Mouse (Mus musculus) splenic B cell, adult 2 months (primary cell): ENCODE data around the gene Erv3.

Experiments
- DNase-seq: peaks from one replicate; pipeline ENCODE4 v3.0.0-alpha.2; 2011; ENCODE audit warnings: low read depth, low spot score
- H3K27me3 ChIP-seq: 2 replicates; pipeline ENCODE4 v1.6.1; 2012; ENCODE audit warnings: mild to moderate bottlenecking, low read length, moderate library complexity, mixed read lengths; ENCODE audit not compliant: control insufficient read depth, poor library complexity, insufficient read depth, severe bottlenecking
- H3K36me3 ChIP-seq: 2 replicates; pipeline ENCODE4 v1.6.1; 2012; ENCODE audit warnings: mild to moderate bottlenecking, low read length, moderate library complexity, mixed read lengths; ENCODE audit not compliant: control insufficient read depth, poor library complexity, insufficient read depth, severe bottlenecking

The Erv3 gene

DNA sequence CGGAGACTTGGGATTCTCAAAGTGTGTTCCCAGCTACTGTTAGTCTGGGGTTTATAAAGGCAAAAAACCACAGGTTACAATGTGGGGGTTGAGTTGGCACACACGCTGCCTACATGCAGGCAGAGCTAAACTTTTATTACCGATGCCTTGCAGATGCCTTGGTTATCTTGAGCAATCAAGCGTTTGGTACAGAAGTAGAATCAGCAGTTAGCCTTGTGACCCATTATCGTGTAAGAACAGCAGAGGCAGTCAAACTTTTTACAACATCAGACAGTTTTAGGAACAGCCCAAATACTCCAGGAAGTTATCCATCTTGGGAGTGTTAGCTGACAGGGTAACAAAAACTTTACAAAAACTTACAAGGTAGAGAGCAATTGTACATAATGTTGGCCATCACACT, at the start of gene Erv3:
Gene Erv3 (minus strand): TSS at position 27 of the 400 bp plus-strand sequence.
- Histone ChIP-seq H3K27me3 (no peaks in the 10 kb centered on the region), H3K36me3 (no peaks in the 10 kb centered on the region)
- DNase-seq = no peak

DNA sequence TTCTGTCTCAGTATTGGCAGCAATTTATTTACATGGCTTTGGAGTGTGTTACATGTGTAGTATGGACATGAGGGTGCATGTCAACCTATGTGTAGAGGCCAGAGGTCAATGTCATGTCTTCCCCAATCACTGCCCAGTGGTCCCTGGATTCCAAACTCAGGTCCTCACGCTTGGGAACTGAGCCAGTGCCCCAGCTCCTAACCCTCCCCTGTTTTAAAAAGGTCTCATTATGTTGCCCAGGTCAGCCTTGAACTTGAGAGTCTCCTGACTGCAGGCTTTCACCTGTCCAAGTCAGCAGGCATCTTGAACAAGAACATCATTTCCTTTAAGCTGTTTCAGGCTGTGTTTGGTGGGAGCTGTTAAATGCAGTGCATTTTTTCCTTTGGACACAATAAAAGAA, 49.4 kb upstream of the Erv3 start:
- H3K36me3 ChIP-seq = no peaks in the 10 kb centered on the region
- H3K27me3 ChIP-seq = no peaks in the 10 kb centered on the region
- DNase-seq = no peak

DNA sequence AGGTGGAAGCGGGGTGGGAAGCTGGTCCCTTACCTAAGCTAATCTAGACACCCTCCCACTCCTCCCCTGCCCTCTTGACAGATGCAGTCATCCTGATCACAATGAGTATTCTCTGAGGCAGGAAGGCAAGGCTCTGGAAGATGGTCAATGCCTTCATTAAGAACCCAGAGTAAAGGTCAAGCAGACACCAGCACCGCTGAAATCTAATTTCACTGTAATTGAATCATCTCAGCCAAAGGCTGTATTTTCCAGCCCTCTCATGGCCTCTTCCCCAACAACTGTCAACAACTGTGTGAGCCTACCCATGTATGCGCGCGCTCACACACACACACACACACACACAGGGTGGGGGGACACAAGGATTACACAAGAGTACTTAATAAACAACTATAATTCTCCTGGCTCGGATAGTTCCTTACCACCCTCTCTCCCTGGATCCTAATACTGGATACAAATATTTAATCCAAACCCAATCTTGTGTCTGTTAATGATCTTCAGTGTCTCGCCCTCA, 48.9 kb upstream of the Erv3 start:
- Histone ChIP-seq H3K27me3 (no peaks in the 10 kb centered on the region), H3K36me3 (no peaks in the 10 kb centered on the region)
- no peak for DNase-seq

DNA sequence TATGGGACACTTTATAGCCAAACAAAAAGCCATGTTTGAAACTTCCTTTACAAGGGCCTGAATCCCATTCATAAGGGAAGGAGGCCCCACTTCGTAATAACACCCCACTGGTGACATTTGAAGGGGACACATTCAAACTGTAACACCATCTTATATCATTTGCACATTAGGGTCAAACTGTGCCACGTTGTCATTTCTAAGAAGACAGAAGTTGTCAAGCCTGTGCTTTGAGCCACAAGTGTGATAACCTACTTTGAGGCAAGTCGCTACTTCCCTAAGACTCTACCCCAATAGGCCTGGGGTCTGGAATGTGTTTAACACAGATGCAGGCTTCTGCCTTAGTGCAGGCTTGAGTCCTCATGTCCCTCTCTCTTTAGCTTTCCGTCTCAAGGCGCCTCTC, 47.8 kb upstream of the Erv3 start:
- no peak for DNase-seq
- H3K27me3 ChIP-seq = no peaks in the 10 kb centered on the region
- no peaks in the 10 kb centered on the region for H3K36me3 ChIP-seq

DNA sequence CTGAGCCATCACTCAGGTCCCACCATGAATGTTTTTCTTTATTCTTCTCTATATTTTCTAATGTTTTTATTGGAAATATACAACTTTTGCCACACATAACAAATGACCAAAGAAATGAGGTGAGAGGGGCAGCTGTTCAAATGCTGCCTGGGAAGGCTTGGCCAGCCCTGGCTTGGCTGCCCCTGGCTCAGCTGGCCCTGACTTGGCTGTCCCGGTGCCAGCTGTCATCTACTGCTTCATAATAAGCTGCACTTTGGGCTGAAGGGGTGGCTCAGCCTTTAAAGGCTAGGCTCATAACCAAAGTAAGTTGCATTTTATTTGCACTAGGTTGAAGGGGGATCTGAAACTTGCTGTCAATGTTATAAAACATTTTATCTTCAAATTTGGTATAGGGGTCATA, 47.3 kb upstream of the Erv3 start:
- H3K36me3 ChIP-seq = no peaks in the 10 kb centered on the region
- no peaks in the 10 kb centered on the region for H3K27me3 ChIP-seq
- DNase-seq = no peak

DNA sequence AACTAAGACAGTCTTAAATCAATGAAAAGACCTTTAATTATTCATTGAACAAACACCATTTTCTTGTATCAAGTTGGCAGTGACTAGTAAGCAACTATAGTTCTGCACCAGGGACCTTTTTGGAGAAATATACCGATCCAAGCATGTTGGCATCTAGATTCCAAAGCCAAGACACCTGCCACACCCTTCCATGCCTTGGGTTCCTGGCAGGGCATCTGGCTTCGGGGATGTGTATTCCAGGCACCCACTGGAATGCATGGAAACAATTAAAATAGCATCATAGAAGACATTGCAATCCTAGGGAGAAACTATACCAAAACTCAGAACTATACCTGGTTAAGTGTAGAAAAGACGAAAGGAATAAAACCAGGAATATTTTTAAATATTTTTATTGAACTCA, 46.7 kb upstream of the Erv3 start:
- DNase-seq = no peak
- H3K27me3 ChIP-seq = no peaks in the 10 kb centered on the region
- H3K36me3 ChIP-seq = no peaks in the 10 kb centered on the region

DNA sequence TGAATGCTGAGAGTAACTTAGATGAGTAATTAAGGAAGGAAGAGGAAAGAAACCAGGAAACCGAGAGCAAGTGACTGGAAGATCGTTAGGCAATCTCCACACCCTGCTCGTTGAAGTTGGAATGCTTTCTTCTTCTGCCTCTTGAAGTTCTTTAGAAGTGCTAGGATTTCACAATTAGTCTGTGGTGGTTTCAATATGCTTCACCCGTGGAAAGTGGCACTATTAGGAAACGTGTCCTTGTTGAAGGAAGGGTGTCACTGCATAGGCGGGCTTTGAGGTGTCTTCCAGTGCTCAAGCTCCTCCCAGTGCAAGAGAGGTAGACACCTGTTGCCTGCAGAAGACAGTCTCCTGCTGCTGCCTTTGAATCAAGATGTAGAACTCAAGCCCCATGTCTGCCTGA, 46.2 kb upstream of the Erv3 start:
- no peaks in the 10 kb centered on the region for H3K27me3 ChIP-seq
- no peak for DNase-seq
- no peaks in the 10 kb centered on the region for H3K36me3 ChIP-seq

DNA sequence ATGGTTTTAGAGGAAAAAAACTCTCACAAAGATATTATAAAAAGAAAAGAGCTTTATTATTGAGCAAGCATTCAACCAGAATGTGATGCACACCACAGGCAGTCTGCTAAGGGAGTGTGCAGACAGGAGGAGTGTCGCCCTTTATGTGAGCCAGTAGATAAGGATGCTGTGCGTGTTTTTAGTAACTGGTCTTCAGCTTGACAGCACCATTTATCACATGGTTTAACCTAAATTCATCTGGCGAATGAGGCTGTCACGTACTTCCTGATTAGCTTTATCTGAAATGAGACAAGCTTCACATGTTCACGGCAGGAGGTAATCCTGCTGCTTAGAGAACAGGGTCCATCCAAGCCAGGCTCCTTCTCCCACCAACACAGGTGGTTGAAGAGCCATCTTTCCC, 45.5 kb upstream of the Erv3 start:
- no peaks in the 10 kb centered on the region for H3K36me3 ChIP-seq
- no peaks in the 10 kb centered on the region for H3K27me3 ChIP-seq
- DNase-seq = no peak

DNA sequence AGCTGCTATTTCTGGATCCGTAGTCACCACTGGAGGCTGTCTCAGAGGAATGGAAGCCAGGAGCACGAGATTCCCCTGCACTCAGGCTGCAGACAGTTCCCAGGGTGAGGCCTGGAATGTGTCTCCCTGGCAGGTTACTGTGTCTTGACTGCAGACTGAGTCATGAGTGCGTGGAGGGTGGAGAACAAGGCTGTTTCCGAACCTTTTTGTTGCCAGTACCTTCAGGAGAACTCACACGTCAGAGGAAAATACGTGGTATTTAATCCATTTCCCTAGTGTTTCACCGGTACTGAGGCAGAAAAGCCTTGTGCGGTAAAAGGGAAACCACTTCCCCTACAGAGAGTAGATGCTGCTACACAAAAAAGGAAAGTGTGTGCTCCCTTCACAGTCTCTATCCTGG, 43.3 kb upstream of the Erv3 start:
- DNase-seq = no peak
- Histone ChIP-seq H3K36me3 (no peaks in the 10 kb centered on the region), H3K27me3 (no peaks in the 10 kb centered on the region)

DNA sequence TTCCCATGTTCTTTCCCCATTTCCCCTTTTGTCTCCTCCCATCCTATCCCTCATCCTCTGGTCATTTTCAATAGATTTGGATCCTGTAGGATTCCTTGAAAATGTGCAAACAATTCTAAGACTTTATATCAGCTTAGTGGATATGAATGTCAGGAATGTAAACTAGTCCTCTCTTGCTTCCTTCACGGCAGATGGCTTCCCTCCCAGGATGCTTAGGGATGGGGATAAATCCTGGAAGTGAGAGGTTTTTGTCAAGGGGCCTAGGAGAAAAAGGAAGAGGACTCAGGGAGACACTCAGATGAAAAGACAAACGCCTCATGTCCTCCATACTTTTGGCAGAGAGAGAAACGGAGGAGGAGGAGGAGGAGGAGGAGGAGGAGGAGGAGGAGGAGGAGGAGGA, 42.9 kb upstream of the Erv3 start:
- DNase-seq = no peak
- H3K36me3 ChIP-seq = no peaks in the 10 kb centered on the region

DNA sequence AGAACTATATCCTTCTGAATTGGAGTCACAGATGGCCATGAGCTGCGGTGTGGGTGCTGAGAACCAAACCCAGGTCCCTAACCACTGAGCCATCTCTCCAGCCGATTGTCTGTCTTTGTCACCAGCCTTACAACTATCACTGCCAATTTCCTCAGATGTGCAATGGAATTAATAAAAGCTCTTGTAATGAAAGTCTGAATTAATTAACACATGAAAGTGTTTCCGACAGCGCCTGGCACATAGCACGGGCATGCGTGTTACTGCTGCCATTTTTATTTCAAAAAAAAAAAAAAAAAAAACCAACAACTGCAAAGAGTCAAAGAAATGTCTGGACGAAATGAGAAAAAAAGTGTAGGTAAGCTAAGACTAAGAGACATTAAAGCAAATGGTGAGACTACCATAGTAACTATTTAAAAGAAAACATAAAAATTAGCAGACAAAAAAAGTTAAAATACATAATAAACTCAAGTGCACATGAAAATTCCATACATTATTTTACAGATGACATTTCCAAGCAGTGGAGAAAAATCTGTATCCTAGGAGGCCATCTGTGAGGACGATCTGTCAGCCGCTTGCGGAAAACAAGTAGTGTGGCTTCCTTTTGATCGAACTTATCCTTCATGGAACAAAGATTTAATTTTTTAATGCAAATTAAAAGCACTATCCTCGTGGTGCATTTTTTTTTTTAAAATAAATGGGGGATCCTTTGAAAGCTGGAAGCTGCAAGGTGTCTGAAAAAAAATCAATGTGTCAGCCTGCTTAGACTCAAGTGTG, 38.0 kb upstream of the Erv3 start:
- H3K36me3 ChIP-seq = no peaks in the 10 kb centered on the region
- no peaks in the 10 kb centered on the region for H3K27me3 ChIP-seq
- DNase-seq = no peak

More for the DNA sequence above, 42.9 kb upstream of the Erv3 start:
- H3K27me3 ChIP-seq = no peaks in the 10 kb centered on the region

DNA sequence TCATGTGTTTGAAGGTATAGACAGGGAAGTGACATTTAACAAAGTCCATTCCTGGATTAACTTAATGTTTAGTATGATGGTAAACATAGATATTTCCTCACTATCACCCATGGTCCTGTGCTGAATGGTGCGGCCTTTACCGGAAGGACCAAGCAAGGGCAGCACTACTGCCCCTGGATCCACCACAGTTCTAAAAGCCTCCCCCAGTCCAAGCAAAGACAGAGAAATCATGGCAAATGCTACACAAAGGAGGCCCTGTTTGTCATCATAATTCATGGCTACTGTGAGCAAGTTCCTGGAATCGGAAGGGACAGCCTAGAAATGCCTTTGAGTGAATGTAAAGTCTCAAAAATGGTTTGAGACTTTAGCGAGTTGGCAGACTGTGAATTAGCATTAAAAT, 36.5 kb upstream of the Erv3 start:
- no peak for DNase-seq
- H3K36me3 ChIP-seq = no peaks in the 10 kb centered on the region

DNA sequence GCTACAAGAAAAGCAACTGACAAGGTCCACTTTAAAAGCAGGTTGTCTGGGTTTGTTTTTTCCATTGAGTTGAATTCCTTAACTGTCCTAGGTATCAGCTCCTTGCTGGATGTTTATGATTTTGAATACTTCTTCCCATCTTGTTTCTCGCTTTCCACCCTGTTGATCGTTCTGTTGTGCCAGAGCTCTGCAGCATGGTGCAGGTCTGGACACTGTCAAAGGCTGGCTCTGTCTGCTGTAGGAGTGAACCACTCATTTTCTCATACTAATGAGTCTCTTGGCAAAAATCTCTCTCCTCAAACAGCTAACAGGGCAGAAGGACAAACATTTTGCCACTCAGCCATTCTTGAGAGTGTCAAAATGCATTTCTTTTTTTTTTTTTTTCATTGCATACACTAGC, 35.6 kb upstream of the Erv3 start:
- no peak for DNase-seq
- Histone ChIP-seq H3K27me3 (no peaks in the 10 kb centered on the region), H3K36me3 (no peaks in the 10 kb centered on the region)

More for the DNA sequence above, 36.5 kb upstream of the Erv3 start:
- H3K27me3 ChIP-seq = no peaks in the 10 kb centered on the region

DNA sequence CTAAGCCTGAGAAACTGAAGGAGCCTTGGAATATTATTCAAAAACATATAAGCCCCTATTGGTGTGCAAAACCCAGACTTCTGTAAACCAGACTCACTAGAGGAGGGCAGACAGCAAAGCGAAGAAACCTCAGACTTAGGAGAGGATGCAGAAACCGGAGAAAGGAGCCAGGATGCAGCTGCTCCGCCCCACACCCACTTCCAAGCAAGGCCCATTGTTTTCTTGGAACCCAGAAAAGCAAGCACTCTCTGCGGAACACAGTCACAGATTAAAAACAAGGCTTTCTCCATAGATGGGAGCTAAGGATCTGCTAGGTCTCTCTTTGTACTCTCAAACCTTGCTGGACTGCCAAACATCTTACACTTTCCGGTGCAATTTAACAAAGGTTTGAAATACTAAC, 33.0 kb upstream of the Erv3 start:
- no peak for DNase-seq
- H3K36me3 ChIP-seq = no peaks in the 10 kb centered on the region
- no peaks in the 10 kb centered on the region for H3K27me3 ChIP-seq

DNA sequence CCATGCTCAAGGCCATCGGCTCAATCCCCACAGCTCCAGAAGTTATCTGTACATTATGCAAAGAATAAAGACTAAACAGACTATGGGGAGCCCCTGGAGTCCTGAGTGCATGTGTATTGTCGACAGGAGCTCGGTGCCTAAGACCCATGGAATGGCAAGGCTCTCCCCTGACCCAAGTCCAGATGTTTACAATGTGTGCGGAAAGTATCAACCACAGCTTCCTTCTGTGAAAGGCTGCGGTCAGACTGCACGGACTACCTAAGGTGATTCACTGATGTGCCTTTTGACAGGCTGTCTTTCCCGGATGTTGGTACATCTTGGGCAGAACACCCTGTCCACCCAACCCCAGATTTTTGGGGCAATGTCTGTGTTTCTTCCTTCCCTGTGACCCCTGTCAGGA, 28.7 kb upstream of the Erv3 start:
- DNase-seq = peak; percentile 21
- H3K27me3 ChIP-seq = no peaks in the 10 kb centered on the region

More for the DNA sequence above, 28.7 kb upstream of the Erv3 start:
- H3K36me3 ChIP-seq = no peaks in the 10 kb centered on the region
